Mouse (Mus musculus): ENCODE measurements around the gene Matn4. TPM values are rescaled to one million over a fixed set of nuclear protein-coding genes. Genes with fewer than 3 reads are reported as not detected.

Gene Matn4
- polyA plus RNA-seq, 1 experiment from 2014 or later, result 0.32 TPM

GRCm38 (mm10) chr2:164426121-164426520, 21.2 kb upstream of the Matn4 start:
- peaks cover 39% of the 10 kb centered on the region for H3K36me3 ChIP-seq (replicated peaks)
- no peaks in the 10 kb centered on the region; the same call in 1 of the 2 replicates for H3K4me1 ChIP-seq (replicated peaks)
- no peak overlapping the region for H3K4me2 ChIP-seq
- no peaks in the 10 kb centered on the region for H3K9me3 ChIP-seq (replicated peaks)
- H3K4me3 ChIP-seq (replicated peaks), result no peak overlapping the region
- no peak overlapping the region for H3K9ac ChIP-seq
- no peak overlapping the region for H3K27ac ChIP-seq (replicated peaks)
- 11% methylated on average over 12 of the region's 12 CpGs for WGBS (ENCODE audit: insufficient replicate concordance)
- H3K27me3 ChIP-seq, result peaks cover 12% of the 10 kb centered on the region; the same call in 1 of the 2 replicates
- ATAC-seq (ENCODE audit: insufficient read depth), result no peak

DNA sequence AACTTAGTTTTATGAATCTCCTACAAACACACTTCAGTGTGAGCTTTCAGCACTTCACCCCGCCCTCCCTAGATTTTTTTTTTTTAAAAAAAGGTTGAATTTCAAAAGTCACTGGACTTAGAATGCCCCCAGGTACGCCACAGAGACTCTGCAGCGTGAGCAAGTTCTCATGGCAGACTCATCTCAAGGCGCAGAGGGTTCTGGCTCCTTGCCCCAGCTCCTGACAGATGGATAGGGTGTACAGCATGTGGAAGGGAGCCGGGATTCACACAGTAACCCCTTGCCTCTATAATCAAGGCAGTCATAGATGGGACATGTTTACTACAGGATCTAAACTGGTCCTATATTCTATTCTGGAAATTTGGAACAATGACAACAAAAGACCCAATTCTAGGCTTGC, 20.4 kb upstream of the Matn4 start:
- ATAC-seq (ENCODE audit: insufficient read depth), result no peak
- H3K4me1 ChIP-seq (replicated peaks), result no peaks in the 10 kb centered on the region
- H3K9ac ChIP-seq, result no peak overlapping the region
- no peak overlapping the region for H3K27ac ChIP-seq (replicated peaks)
- H3K27me3 ChIP-seq, result peaks cover 12% of the 10 kb centered on the region; the same call in 1 of the 2 replicates
- H3K9me3 ChIP-seq (replicated peaks), result no peaks in the 10 kb centered on the region
- H3K36me3 ChIP-seq (replicated peaks), result peaks cover 39% of the 10 kb centered on the region
- WGBS (ENCODE audit: insufficient replicate concordance), result 61% methylated on average over 5 of the region's 5 CpGs
- no peak overlapping the region for H3K4me2 ChIP-seq
- no peak overlapping the region for H3K4me3 ChIP-seq (replicated peaks)

GRCm38 (mm10) chr2:164424406-164424805, 19.4 kb upstream of the Matn4 start:
- peaks cover 39% of the 10 kb centered on the region for H3K36me3 ChIP-seq (replicated peaks)
- no peak overlapping the region for H3K4me3 ChIP-seq (replicated peaks)
- H3K9me3 ChIP-seq (replicated peaks), result no peaks in the 10 kb centered on the region
- no peak for ATAC-seq (ENCODE audit: insufficient read depth)
- no peaks in the 10 kb centered on the region for H3K4me1 ChIP-seq (replicated peaks)
- H3K27me3 ChIP-seq, result peaks cover 8% of the 10 kb centered on the region; the same call in 1 of the 2 replicates
- WGBS (ENCODE audit: insufficient replicate concordance), result 73% methylated on average over 8 of the region's 8 CpGs
- H3K27ac ChIP-seq (replicated peaks), result no peak overlapping the region
- no peak overlapping the region for H3K9ac ChIP-seq
- no peak overlapping the region for H3K4me2 ChIP-seq

GRCm38 (mm10) chr2:164423464-164423863, 18.5 kb upstream of the Matn4 start:
- Histone ChIP-seq H3K36me3 (replicated peaks) (peaks cover 30% of the 10 kb centered on the region), H3K4me1 (replicated peaks) (0 out of 2 replicates have a peak, but pooled peaks cover 2% of the 10 kb centered on the region), H3K27ac (replicated peaks) (no peak overlapping the region), H3K9me3 (replicated peaks) (no peaks in the 10 kb centered on the region), H3K4me3 (replicated peaks) (no peak overlapping the region), H3K4me2 (no peak overlapping the region), H3K9ac (no peak overlapping the region), H3K27me3 (no peaks in the 10 kb centered on the region)
- ATAC-seq (ENCODE audit: insufficient read depth), result no peak
- 68% methylated on average over 11 of the region's 11 CpGs for WGBS (ENCODE audit: insufficient replicate concordance)

DNA sequence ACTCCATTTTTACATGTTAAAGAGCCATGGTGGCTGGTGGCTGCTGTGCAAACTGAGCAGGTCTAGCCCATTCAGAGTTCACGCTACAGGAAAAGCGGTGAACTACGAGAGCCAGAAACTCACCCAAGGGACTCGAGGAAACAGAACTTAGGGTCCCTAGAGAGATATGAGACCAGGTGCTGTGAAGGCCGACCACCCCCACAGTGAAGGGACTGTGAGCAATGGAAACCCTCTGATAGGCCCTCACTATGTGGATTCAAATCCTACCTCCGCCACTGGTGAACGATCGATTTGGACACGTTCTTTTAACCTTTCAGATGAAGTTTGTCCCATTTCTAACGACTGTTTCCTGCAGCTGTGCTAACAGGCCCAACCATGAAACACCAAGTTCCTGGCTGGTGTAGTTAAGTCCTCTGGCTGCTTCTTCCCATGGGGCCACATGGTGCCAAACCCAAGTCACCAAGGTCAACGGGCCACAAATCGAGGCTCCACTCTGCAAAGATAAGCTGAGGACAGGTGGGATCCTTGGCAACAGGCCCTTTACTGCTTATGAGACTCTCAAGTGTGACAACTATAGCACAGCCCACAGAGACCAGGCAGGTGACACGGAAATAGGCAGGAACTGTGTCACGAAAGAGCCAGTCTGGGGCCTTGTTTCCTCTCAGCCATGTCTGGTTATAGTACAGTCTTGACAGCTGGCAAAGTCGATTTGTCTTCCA, 17.9 kb upstream of the Matn4 start:
- Histone ChIP-seq H3K9me3 (replicated peaks) (no peaks in the 10 kb centered on the region), H3K4me2 (no peak overlapping the region), H3K27ac (replicated peaks) (no peak overlapping the region), H3K27me3 (no peaks in the 10 kb centered on the region), H3K4me3 (replicated peaks) (no peak overlapping the region), H3K9ac (no peak overlapping the region), H3K4me1 (replicated peaks) (0 out of 2 replicates have a peak, but pooled peaks cover 2% of the 10 kb centered on the region), H3K36me3 (replicated peaks) (peaks cover 26% of the 10 kb centered on the region)
- WGBS (ENCODE audit: insufficient replicate concordance), result 66% methylated on average over 15 of the region's 15 CpGs
- no peak for ATAC-seq (ENCODE audit: insufficient read depth)

DNA sequence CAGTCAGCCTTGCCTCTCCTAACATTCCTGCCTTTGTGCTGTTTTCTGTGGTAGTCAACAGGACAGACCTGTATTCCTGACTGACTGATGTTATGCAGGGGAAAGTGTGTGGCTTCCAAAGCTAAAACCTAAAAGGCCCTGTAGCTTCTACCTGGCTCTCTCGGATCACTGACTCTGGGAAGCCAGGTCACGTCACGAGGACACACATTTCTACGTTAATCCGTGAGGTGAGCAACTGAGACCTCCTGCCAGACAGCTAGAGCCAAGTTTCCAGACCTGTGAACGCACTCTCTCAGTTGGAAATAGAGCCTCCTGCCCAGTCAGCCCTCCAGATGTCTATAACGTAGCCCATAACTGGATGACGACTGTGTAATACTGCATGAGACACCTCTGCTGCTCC, 17.0 kb upstream of the Matn4 start:
- H3K4me1 ChIP-seq (replicated peaks), result peaks cover 2% of the 10 kb centered on the region; the same call in 1 of the 2 replicates
- no peak overlapping the region for H3K4me2 ChIP-seq
- H3K9me3 ChIP-seq (replicated peaks), result no peaks in the 10 kb centered on the region
- ATAC-seq (ENCODE audit: insufficient read depth), result no peak
- 74% methylated on average over 8 of the region's 8 CpGs for WGBS (ENCODE audit: insufficient replicate concordance)
- H3K27ac ChIP-seq (replicated peaks), result no peak overlapping the region
- peaks cover 20% of the 10 kb centered on the region for H3K36me3 ChIP-seq (replicated peaks)
- H3K9ac ChIP-seq, result no peak overlapping the region
- H3K4me3 ChIP-seq (replicated peaks), result no peak overlapping the region
- H3K27me3 ChIP-seq, result no peaks in the 10 kb centered on the region

DNA sequence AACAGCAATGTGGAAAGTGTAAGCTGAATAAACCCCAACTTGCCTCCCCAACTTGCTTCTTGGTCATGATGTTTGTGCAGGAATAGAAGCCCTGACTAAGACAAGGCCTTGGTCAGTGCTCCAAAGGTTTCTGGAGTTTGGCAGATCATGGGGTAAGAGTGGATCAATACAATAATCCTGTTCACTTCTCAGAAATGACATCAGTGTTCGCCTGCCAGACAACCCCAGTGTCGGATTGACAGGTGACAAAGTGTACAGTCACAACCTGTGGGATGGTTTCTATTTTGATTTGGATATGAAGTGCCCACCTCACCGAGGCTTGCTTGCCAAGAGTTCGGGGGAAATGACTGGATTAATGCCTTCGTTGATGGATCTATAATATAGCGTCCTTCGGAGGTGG, 16.3 kb upstream of the Matn4 start:
- WGBS (ENCODE audit: insufficient replicate concordance), result 63% methylated on average over 7 of the region's 7 CpGs
- no peak overlapping the region for H3K27ac ChIP-seq (replicated peaks)

DNA sequence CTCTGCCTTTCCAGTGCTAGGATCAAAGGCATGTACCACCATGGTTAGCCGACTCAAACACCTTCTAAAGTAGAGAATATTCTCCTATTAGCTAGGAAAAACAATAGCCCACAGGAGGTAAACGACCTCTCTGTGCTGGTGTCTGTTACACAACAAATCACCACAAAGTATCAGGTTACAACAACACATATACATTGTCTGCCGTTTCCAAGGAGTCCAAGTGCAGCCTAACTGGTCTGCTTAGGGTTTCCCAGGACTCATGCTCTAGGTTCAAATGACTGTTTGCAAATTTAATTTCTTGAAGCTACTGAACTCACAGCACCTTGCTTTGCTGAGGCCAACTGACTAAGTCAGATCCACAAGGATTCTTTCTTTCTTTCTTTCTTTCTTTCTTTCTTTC, 14.5 kb upstream of the Matn4 start:
- no peak overlapping the region for H3K4me3 ChIP-seq (replicated peaks)
- H3K27me3 ChIP-seq, result peaks cover 3% of the 10 kb centered on the region; the same call in 1 of the 2 replicates
- no peak overlapping the region for H3K4me2 ChIP-seq
- H3K9ac ChIP-seq, result no peak overlapping the region
- no peak for ATAC-seq (ENCODE audit: insufficient read depth)
- no peak overlapping the region for H3K27ac ChIP-seq (replicated peaks)
- peaks cover 2% of the 10 kb centered on the region; the same call in 1 of the 2 replicates for H3K4me1 ChIP-seq (replicated peaks)
- H3K9me3 ChIP-seq (replicated peaks), result no peaks in the 10 kb centered on the region
- H3K36me3 ChIP-seq (replicated peaks), result peaks cover 8% of the 10 kb centered on the region
- WGBS (ENCODE audit: insufficient replicate concordance), result 7% methylated on average over 3 of the region's 3 CpGs

More for the DNA sequence above, 16.3 kb upstream of the Matn4 start:
- Histone ChIP-seq H3K4me3 (replicated peaks) (no peak overlapping the region), H3K9me3 (replicated peaks) (no peaks in the 10 kb centered on the region), H3K27me3 (no peaks in the 10 kb centered on the region), H3K4me2 (no peak overlapping the region), H3K9ac (no peak overlapping the region), H3K4me1 (replicated peaks) (peaks cover 2% of the 10 kb centered on the region; the same call in 1 of the 2 replicates), H3K36me3 (replicated peaks) (peaks cover 18% of the 10 kb centered on the region)
- no peak for ATAC-seq (ENCODE audit: insufficient read depth)

GRCm38 (mm10) chr2:164418308-164418875, 13.4 kb upstream of the Matn4 start:
- WGBS (ENCODE audit: insufficient replicate concordance), result 30% methylated on average over 3 of the region's 3 CpGs
- Histone ChIP-seq H3K9me3 (replicated peaks) (no peaks in the 10 kb centered on the region), H3K27ac (replicated peaks) (no peak overlapping the region), H3K9ac (no peak overlapping the region), H3K4me1 (replicated peaks) (peaks cover 2% of the 10 kb centered on the region; the same call in 1 of the 2 replicates), H3K4me3 (replicated peaks) (no peak overlapping the region), H3K36me3 (replicated peaks) (no peaks in the 10 kb centered on the region), H3K4me2 (no peak overlapping the region), H3K27me3 (peaks cover 12% of the 10 kb centered on the region; the same call in 1 of the 2 replicates)
- ATAC-seq (ENCODE audit: insufficient read depth), result no peak

- 2% methylated on average over 2 of the region's 2 CpGs for WGBS (ENCODE audit: insufficient replicate concordance)
- no peaks in the 10 kb centered on the region for H3K36me3 ChIP-seq (replicated peaks)
- peaks cover 2% of the 10 kb centered on the region; the same call in 1 of the 2 replicates for H3K4me1 ChIP-seq (replicated peaks)
- H3K9ac ChIP-seq, result no peak overlapping the region
- H3K4me2 ChIP-seq, result no peak overlapping the region
- no peaks in the 10 kb centered on the region for H3K9me3 ChIP-seq (replicated peaks)
- peaks cover 12% of the 10 kb centered on the region; the same call in 1 of the 2 replicates for H3K27me3 ChIP-seq
- no peak overlapping the region for H3K27ac ChIP-seq (replicated peaks)
- ATAC-seq (ENCODE audit: insufficient read depth), result no peak
- no peak overlapping the region for H3K4me3 ChIP-seq (replicated peaks)
These were observed 12.2 kb upstream of the Matn4 start for GRCm38 (mm10) chr2:164417198-164417597.

GRCm38 (mm10) chr2:164414581-164414980, 9.6 kb upstream of the Matn4 start:
- Histone ChIP-seq H3K4me3 (replicated peaks) (no peak overlapping the region), H3K4me1 (replicated peaks) (peaks cover 2% of the 10 kb centered on the region; the same call in 1 of the 2 replicates), H3K9me3 (replicated peaks) (no peaks in the 10 kb centered on the region), H3K9ac (no peak overlapping the region), H3K27me3 (peaks cover 27% of the 10 kb centered on the region), H3K36me3 (replicated peaks) (no peaks in the 10 kb centered on the region), H3K27ac (replicated peaks) (no peak overlapping the region), H3K4me2 (no peak overlapping the region)
- 41% methylated on average over 10 of the region's 10 CpGs for WGBS (ENCODE audit: insufficient replicate concordance)
- ATAC-seq (ENCODE audit: insufficient read depth), result no peak
